Mouse (Mus musculus) cerebellum, postnatal 36 days (tissue): Measurements from ENCODE around the gene Chpf.

Source experiments
- DNase-seq, 2 experiments: peaks; one replicate each; pipeline ENCODE4 v3.0.0; 2021 to 2022; ENCODE audit warnings: mixed read lengths in 2 of 2

Gene Chpf

DNA sequence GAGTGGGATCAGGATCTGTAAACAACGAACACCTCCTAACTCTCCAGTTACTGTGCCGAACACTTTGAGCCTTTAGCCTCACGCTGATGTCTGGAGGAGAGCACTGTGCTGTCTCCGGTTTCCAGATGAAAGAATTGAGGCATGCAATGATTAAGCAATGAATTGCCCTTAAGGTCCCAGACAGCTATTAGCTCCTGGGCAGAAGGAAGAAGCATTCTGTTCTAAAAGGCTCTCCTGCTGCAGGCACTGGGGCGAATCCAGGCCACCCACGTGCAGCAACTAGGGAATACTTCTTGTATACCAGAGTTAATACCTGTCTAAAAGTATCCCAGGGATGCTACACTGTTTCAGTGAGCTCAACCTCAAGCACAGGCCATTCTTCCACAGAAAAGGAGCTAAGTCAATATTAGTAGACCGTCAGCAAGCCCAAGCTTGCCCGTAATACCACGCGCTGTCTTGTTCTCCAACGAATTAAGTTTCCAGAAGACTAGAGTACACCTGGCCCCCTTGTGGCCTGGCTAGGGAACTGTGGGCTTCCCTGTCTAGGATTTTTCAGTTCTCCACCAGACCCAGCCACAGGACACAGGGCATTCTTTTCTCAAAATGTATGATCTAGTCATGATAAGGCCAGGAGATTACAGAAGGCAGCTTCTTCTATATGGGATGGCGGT is 15.9 kb upstream of the Chpf start:
- DNase-seq = peak; percentile 54 to 57

DNA sequence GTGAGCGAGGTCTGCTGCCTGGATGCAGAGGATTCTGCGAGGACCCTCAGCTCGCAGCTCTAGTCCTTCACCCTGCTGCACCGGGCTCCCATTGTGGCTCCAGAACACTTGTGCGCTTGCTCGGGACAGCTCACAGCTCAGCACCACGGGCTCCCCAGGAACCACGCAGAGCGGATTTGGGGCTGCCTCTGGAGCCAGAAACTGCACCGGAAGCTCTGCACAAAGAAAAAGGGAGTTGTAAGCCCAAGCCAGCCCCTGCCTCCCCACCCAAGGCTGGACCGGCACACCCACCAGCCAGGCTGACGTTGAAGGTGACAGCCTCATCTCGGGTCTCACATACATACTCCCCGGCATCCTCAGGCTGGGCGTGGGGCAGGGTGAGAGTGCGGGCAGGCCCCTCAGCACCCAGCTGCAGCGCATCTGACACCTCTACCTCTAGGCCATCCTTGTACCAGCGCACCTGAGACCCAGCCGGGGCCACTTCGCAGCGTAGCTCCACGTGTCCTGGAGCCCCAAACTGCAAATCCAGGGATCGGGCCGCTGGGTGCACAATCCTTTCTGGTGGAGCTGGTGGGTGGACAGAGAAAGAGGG is 13.6 kb upstream of the Chpf start:
- no peak for DNase-seq

DNA sequence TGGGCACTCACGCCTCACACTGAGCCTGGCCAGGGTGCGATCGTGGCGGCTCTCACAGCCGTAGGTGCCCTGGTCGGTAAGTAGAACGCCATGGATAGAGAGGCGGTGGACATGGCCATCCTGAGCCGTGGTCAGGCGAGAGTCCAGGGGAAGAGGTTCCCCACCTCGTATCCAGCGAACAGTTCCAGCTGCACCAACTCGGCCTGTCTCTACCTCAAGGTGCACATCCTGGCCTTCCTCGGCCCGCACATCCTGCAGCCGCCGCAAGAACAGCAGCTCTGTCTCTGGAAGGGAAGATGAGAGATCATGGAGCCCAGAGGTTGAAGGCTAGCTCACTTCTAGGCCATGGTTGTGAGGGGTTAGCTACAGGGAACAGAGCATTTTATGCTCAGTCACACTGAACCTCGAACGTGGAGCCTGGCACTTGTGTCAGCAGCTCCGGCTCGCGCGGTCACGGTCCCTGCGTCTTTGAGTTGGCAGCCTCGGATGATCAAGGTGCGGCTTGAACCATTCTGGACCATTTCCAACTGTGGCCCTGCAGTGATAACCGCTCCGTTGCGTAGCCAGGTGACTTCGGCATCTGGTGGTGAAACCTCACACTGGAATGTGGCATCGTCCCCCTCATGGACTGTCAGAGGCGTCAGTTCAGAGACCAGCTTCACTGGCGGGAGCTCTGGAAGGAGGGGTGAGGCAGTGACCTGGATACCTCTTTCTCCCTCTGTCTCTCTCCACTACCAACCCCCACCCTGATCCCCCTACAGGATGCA is 11.9 kb upstream of the Chpf start:
- DNase-seq = no peak

DNA sequence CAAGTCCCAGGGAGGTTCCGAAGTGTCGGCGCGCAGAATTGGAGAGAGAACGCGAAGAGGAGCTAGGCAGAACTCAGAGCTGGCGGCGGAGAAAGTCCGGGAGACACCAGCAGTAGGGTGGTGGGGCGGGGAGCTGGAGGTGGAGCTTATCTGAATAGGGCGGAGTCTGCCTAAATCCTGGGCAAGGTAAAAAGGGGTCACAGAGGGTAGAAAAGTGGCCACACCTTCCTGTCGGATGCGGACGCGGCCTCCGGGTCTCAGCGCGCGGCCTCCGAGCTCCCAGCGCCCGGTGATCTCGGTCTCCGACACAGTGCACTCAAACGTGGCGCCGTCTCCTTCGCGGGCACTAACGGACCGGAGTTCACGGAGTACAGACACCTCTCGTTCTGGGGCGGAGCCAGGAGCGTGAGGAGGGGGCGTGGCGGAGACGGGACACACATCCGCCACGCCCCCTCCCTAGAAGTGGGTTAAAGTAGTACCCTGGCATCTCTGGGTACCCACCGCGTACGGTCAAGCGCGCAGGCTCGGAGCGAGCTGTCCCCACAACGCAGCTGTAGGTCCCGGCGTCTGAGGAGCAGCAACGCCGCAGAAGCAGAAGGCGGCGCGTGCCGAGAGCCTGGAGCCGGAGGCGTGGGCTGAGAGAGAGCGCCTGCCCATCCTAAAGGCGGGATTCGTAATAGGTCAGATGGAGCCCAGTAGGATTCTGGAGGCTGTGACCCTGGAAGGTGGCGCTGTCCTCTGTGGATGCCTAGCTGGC is 8.5 kb upstream of the Chpf start:
- DNase-seq = peak; percentile 77

DNA sequence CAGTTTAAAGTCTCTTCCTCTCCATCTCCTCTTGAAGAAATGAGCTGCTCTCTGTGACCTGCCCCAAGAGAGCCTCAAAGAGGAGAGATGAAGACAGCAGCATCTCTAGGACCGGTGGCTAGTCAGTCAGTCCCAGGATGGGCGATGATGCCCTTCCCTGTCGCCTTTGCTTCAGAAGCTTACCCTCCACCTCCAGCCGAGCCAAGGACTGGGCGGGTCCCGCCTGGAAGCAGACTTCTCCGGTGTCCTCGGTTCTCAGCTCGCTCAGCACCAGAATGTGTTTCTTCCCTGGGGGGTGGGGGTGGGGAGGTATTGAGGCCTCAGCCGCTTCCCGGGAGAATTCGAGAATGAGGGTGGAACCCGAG is 7.9 kb upstream of the Chpf start:
- no peak for DNase-seq

DNA sequence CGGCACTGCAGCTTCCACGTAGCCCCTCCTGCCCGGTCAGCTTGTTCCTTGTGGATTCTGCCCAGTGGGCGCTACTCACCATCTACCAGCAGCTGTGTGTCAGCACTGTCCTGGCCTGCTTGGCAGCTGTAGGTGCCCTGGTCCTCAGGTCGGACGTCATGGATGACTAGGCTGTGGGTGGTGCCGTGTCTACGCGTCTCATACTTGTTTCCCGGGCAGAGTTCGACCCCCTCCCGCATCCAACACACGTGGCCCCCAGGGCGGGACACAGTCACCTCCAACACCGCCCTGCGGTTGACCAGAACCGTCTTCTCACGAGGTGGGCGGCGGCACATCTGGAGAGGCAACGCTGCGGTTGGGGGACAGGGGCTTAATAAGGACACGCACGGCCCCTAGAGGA is 7.5 kb upstream of the Chpf start:
- no peak for DNase-seq

DNA sequence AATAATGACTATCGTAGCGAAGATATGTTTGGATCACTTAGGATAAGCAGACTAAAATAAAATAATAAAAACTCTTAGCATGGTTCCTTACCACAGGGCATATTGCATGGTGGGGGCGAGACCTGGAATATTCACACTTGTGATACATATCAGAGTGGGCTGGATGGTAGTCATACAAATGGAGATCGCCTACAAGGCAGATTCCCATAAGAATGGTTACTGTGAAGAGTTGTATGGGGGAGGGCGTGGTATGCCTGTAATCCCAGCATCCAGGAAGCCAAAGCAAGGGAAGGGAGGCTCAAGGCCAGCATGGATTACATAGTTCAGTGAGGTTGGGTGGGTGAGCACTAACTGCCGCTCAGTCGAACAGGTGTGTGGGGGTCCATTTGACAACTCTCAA is 1.6 kb upstream of the Chpf start:
- no peak for DNase-seq

DNA sequence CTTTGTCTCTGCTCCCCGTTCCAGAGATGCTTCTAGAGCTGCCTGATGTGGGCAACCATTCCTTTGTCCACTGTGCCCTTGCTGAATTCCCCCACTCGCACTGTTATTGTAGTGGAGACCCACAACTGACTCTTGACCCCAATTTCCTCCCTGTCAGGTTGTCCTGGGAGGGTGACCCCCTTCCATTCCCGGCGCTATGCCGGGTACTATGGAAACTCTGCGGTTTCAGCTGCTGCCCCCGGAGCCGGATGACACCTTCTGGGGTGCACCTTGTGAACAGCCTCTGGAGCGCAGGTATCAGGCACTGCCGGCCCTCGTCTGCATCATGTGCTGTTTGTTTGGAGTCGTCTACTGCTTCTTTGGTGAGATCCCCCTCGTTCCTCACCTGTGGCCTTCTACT is 929 bp upstream of the Chpf start:
- peak; percentile 37 for DNase-seq

DNA sequence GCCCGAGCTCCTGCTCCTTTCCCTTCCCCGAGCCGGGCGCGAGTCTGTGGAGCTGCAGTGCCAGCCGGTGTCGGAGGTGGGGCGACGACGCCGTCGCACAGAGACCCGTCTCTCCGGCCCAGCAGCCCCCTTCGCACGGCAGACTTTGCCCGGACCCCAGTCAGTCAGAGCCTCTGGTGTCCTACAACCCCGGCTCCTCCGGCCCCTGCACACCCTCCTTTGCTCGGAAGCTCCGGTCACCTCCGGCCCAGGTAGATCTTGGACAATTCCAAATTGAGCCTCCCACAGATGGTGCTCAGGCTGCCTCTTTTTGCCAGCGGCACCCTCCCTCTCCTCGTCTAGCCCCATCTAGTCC is 505 bp upstream of the Chpf start:
- no peak for DNase-seq

DNA sequence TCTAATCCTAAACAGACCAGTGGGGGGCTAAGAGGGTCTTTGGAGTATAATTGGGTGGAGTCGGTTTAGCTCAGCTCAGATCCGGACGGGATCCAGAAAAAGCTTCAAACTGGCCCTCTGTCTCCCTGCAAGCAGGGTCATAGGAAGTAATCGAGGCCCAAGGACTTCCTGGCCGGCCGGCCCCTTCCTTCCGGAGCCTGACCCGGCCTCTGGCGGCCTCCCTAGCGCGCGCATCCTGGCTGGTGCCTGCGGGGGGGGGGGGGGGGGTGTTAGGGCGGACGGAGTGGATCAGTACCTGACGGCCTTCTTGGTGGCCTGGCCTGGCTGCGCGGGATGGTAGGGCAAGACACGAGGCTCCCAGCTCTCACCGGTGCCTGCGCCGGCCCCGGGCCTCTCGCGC is 610 bp downstream of the Chpf start:
- peak; percentile 27 to 35 for DNase-seq

DNA sequence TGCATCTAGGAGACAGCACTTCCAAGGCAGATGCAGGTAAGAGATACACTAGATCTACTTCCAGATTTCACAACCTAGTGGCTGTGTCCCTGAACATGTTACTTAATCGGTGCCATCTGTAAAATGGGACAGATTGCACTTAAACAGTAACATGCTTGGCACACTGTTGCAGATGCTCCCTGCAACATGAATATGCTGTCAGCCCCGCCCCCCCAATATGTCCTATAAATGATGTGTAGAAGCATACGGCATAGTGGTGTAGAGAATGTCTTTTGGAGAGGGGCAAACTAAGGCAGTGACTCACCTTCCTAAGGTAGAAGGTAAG is 1.2 kb downstream of the Chpf start:
- DNase-seq = no peak

DNA sequence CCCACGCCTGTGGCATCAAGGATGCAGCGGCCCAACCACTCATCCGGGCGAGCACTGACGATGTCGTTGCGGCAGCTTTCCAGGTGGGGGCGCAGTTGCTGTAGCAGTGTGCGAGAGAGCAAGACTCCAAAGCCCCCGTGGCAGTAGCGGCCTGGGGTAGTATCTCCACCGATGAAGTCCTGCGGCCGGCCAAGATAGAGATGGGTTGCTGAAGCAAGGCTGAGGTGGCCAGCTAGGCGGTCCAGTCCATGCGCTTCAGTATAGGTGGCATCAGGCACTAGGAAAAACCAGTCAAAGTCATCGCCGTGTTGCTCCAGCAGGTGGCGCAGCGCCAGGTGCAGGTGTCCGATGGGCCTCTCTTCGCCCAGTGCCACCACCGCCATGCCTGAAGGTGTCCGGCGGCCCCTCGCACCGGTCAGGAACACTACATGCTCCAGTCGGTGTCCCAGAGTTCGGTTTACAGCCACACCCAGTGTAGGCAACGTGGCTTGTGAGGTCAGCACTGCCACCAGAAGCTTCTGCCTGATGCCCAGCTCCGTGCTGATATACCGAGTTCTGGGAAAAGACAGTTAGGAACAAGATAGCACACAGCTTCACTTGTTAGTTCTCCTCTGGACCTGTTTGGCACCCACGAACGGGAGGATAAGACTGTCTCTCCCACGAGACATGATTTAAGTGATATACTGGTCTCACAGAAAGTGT is 1.7 kb downstream of the Chpf start:
- DNase-seq = peak; percentile 95 to 98

DNA sequence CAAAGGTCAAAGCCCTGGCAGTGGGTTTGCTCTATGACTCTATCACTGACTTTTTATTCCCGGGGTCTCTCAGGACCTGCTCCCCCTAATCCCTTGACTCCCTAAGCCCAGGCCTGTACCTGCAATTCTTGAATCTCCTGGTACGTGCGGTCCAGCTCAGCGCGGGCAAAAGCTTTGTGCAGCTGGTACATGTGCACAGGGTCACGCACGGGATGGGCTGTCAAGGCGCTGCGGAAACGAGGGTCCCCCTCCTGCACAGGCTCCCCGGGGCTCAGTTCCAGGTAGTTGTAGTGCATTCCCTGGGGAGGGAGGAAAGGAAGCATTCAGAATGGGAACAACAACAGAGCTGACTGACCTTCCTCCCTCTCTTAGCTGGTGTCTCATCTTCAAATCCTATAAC is 2.7 kb downstream of the Chpf start:
- no peak for DNase-seq

DNA sequence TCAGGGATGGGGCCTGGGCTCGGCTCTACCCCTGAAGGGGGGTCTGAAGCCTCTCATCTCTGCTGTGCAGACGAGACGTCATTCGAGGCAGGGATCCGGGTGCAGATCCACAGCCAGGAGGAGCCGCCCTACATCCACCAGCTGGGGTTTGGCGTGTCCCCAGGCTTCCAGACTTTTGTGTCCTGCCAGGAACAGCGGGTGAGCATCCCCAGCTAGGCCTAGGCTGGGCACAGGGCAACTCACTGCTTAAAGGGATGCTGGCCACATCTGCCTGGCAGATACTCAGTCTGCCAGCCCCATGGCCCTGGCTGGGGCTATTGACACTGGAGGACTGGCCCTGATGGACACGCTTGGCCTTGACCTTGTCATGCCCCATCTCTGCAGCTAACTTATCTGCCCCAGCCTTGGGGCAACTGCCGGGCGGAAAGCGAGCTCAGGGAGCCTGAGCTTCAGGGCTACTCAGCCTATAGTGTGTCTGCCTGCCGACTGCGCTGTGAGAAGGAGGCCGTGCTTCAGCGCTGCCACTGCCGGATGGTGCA is 9.8 kb downstream of the Chpf start:
- no peak for DNase-seq

DNA sequence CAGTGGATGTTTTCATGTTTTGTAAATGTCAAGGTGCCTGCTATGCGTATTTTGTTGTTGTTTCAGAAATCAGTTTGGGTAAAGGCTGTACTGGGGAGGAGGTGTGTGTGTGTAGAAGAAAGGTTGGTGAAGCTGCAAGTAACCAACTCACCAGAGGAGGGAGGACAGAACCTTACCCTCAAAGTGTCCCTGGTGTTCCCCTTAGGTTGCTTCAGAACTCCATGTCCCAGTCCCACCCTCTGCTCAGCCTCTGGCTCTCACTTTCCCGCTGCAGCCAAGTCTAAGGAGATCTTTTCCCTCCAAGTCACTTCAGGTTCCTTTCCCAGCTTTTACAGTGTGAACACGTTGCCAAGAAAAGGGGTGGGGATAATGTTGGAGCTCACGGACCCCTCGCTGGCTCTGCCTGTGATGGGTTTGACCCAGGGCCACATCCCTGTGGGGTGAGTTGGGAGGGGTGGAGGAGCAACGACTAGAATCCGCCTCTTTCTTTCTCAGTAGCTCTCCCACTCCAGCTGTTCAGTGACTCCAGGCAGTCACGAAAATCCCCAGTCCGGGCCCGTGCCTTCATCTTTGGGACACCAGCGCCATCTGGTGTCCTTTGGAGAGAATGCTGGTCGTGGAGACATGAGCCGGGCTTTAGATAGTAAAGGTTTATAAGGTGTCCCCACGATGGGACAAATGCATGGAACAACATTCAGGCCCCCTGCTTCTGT is 11.7 kb downstream of the Chpf start:
- DNase-seq = peak; percentile 83 to 89

DNA sequence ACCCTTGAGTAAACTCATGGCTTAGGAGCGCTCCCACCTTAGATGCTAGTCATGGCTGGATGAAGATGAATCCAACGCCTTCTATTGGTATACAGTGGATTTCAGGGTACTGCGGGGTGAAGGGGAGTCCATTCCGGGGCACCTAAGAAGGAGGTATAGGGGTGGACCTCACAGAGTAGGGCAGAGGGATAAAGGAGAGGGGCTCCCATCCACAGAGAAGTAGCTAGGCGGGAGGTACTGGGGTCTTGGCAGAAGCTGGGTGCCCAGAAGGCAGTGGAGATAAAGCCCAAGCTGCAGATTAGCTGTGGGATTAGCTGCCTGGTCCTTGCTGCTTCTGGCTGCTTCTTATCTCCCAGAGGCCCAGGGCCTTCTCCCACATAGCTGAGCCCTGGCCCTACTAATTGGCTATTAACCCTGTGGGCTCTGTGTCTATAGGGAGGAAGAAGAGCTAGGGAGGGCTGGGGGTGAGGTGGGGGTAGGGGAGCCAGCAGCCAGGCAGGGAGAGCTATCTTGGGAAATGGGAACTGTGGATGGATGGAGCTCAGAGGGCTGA is 15.4 kb downstream of the Chpf start:
- no peak for DNase-seq

DNA sequence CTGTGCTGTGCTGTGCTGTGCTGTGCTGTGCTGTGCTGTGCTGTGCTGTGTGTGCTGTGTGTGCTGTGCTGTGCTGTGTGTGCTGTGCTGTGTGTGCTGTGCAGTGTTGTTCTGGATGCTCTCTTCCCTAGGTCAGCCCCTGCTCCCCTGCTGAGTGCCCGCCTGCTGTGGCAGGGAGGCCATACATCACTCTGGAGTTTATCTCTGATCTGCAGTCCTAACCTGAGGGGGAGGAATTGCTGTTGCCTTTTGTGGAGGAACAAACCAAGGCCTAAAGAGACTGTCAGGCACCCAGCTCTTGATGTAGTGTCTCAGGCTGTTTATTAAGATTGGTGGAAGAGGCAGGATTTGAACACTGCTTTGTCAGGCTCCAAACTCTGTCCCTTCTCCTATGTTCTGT is 16.5 kb downstream of the Chpf start:
- no peak for DNase-seq

DNA sequence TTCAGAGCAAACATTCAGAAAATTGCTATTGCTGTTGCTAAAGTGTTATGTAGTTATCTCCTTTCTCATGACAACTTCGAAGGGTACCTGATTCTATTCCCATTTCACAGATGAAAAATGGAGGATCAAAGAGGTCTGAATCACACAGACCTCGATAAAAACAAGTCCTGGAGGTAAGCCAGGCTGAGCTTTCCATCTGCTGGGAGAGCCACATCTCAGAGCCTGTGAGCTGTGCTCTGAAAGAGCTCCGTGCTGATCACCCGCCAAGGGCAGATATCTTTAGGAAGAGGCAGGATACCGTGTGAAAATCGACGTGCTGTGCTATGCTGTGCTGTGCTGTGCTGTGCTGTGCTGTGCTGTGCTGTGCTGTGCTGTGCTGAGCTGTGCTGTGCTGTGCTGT is 18.8 kb downstream of the Chpf start:
- peak in 1 of 2 experiments; percentile 16 for DNase-seq

DNA sequence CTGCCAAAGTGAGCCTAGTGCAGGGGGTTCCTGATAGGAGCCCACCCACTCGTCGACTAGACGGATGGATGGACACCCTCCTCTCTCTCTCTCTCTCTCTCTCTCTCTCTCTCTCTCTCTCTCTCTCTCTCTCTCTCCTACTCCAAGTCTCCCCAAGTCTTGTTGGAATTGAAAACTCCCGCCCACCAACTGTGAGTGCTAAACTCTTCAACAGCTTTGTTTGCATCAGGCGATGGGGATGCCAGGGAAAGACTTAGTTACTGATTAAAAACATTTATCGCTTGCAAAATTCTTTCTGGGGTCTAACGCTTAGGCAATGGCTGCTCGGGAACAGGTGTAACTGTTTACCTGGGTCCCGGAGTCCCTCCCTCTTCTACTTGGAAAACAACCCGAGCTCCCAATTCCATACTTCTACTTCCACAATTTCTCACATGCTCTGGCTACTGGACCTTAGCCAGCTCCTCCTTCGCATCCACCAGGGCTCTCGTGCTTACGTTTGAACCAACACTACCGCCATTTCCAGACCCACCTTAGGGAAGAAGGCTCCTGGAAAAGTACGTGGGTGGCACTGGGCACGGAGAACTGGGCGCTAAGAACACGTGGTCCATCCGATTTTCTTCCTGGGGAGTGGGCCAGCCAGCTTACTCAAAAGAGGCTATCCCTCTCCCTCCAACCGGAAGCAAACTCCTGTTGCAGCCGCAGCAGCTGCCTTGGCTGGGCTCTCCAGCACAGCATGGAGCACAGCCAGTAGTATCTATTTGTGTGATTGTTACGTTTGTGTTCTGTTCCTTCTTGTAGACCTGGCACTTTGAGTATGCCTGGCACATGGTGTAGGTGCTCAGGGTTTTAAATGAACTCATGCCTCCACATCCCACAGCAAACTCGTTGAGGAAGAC is 20.1 kb downstream of the Chpf start:
- DNase-seq = peak in 1 of 2 experiments; percentile 21

DNA sequence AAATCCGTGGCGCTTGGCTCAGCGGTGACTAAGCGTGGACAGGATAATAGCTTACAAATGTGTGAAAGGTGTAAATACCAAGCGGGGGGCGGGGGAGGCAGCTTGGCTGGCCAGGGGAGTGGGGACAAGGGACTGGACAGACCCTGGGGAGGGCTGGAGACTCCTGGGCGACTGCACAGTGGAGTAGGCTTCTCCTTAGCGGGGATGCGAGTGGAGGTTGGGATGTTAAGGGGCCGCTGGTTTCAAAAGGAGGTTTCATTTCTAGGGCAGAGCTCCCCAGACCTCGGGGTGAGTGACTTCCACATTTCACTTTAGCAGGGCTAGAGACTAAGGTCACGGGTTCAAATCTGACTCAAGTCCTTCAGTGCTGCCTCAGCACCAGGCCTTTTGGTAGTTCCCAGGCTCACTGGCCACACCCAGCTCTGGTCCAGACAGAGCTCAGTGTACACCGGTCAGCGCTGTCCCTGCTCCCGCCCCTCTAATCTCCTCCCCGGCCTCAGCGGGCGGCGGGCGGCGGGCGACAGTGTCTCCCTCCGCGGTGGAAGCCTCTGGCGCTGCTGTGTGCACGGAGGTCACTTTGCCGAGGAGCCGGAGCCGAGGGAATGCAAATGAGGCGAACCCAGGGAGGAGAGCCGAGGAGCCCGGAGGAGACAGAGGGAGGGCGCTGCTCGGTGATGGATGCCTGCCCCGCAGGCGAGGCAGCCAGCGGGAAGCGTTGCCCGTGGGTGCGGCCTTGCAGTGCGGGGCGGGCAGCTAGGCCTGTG is 20.9 kb downstream of the Chpf start:
- DNase-seq = peak in 1 of 2 experiments; percentile 35
